Comparison of ENCODE assay signal across 24 mouse cellular contexts in the genomic region with DNA sequence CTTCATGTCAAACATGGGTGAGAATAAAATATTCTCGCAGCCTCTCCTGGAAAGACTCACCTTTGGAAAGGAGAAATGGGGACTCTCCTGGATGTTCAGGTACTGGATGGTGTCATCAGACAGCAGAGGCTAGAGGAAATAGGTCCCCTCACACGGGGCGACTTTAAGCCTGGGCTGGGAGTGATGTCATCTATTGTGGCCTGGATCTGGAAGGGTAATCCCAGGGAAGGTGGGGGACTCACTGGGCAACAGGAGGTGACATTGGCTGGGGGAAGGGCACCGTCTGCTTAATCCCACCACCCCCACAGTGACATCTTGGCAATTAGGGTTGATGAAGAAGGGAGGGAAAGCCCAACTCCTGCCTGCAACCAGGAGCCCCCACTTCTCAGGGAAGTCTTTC. TPM values are rescaled to one million over a fixed set of nuclear protein-coding genes. Genes with fewer than 3 reads are reported as not detected.
DNase-seq lines count a peak whose midpoint lies in the region; ATAC-seq lines count a peak whose summit lies in the region.
"Had no signal": no experiment of that assay in that cellular context is flagged by ENCODE, and none has a peak within 500 bp of the region (broad histone marks: within the 10 kb centered on the region; RNA-seq: fewer than 3 reads in every experiment).

A gene (minus strand): TSS at position 213 of the 400 bp plus-strand sequence.

- no peak within 1 kb of the TSS for H3K4me2 ChIP-seq in midbrain, embryonic 16.5 days (ENCODE audit: low read length)
- H3K4me2 ChIP-seq: embryonic facial prominence, embryonic 13.5 days; embryonic facial prominence, embryonic 15.5 days had no signal

- H3K9ac ChIP-seq in midbrain, embryonic 16.5 days (ENCODE audit: low read depth, low read length), result no peak within 1 kb of the TSS
- H3K9ac ChIP-seq: embryonic facial prominence, embryonic 13.5 days; embryonic facial prominence, embryonic 15.5 days had no signal

- ATAC-seq in midbrain, embryonic 16.5 days, result no peak
- ATAC-seq: forebrain, embryonic 14.5 days had no signal

- no peaks in the 10 kb centered on the region for H3K9me3 ChIP-seq in midbrain, embryonic 10.5 days (replicated peaks)
- H3K9me3 ChIP-seq in midbrain, embryonic 16.5 days (replicated peaks; ENCODE audit: control insufficient read depth, low read length, poor library complexity, severe bottlenecking), result no peaks in the 10 kb centered on the region
- H3K9me3 ChIP-seq: embryonic facial prominence, embryonic 13.5 days; embryonic facial prominence, embryonic 15.5 days; forebrain, embryonic 10.5 days; forebrain, embryonic 12.5 days had no signal

- WGBS in midbrain, embryonic 10.5 days, result 32% methylated on average over 4 of the region's 4 CpGs
- 32% methylated on average over 4 of the region's 4 CpGs for WGBS in midbrain, embryonic 16.5 days

- H3K4me3 ChIP-seq in midbrain, embryonic 10.5 days, result no peak within 1 kb of the TSS
- H3K4me3 ChIP-seq in midbrain, embryonic 16.5 days (ENCODE audit: low read depth, low read length), result no peak within 1 kb of the TSS
- H3K4me3 ChIP-seq: embryonic facial prominence, embryonic 13.5 days; embryonic facial prominence, embryonic 15.5 days; erythroblast, embryonic 14.5 days; forebrain, embryonic 10.5 days; forebrain, embryonic 12.5 days had no signal

- DNase-seq in midbrain, embryonic 10.5 days (ENCODE audit: low spot score), result no peak
- peak; percentile 96 for DNase-seq in retina, adult 2 months (ENCODE audit: low read depth, low spot score)
- DNase-seq in retina, embryonic 14.5 days (ENCODE audit: low spot score), result peak; percentile 56
- DNase-seq in retina, postnatal 7 days (ENCODE audit: low read depth, low spot score), result peak; percentile 87
- DNase-seq in right cerebral cortex, postnatal 4 days, result no peak
- no peak for DNase-seq in ovary, postnatal 36 days (ENCODE audit: low spot score)
- DNase-seq: adrenal gland, adult 2 months; adrenal gland, postnatal 10 days; adrenal gland, postnatal 25 days; cerebellum, adult 11 months; cerebellum, adult 18-20 months; cerebellum, adult 8-10 months; cerebellum, adult 9-11 months; cerebellum, postnatal 14 days; cerebellum, postnatal 36 days; embryo, embryonic 11 days had no signal

- no peaks in the 10 kb centered on the region for H3K27me3 ChIP-seq in midbrain, embryonic 10.5 days (ENCODE audit: low read depth, poor library complexity, severe bottlenecking)
- H3K27me3 ChIP-seq in midbrain, embryonic 16.5 days (ENCODE audit: control insufficient read depth, insufficient read depth, low read depth, low read length), result no peaks in the 10 kb centered on the region
- H3K27me3 ChIP-seq: embryonic facial prominence, embryonic 13.5 days; embryonic facial prominence, embryonic 15.5 days; forebrain, embryonic 12.5 days had no signal

- no peaks in the 10 kb centered on the region for H3K36me3 ChIP-seq in midbrain, embryonic 10.5 days
- H3K36me3 ChIP-seq in midbrain, embryonic 16.5 days (ENCODE audit: control insufficient read depth, insufficient read depth, low read length), result no peaks in the 10 kb centered on the region
- H3K36me3 ChIP-seq: embryonic facial prominence, embryonic 13.5 days; embryonic facial prominence, embryonic 15.5 days; forebrain, embryonic 10.5 days; forebrain, embryonic 12.5 days had no signal

- peak within 1 kb of the TSS; percentile 74 for H3K27ac ChIP-seq in midbrain, embryonic 10.5 days (replicated peaks)
- no peak within 1 kb of the TSS for H3K27ac ChIP-seq in midbrain, embryonic 16.5 days (ENCODE audit: low read length)
- H3K27ac ChIP-seq: embryonic facial prominence, embryonic 13.5 days; embryonic facial prominence, embryonic 15.5 days; forebrain, embryonic 12.5 days had no signal

- peaks cover 25% of the 10 kb centered on the region for H3K4me1 ChIP-seq in midbrain, embryonic 10.5 days
- H3K4me1 ChIP-seq in midbrain, embryonic 16.5 days (ENCODE audit: control insufficient read depth, insufficient read depth, low read length), result peaks cover 2% of the 10 kb centered on the region; the same call in 1 of the 2 replicates
- H3K4me1 ChIP-seq: embryonic facial prominence, embryonic 13.5 days; embryonic facial prominence, embryonic 15.5 days had no signal

RNA-seq across cellular contexts. Expression of the gene that starts here (rescaled TPM):
- polyA plus RNA-seq in midbrain, embryonic 10.5 days (2016; fragmentation: Nextera tagmentation; extraction: Ambion mirVana), result 0.15 and 0.53 TPM in 2 replicates
- polyA plus RNA-seq in midbrain, embryonic 16.5 days (2015; fragmentation: Nextera tagmentation; extraction: Ambion mirVana), result 0.24 and 0.27 TPM in 2 replicates
- polyA plus RNA-seq: adrenal gland, adult 2 months; C2C12; embryonic facial prominence, embryonic 13.5 days; erythroblast, embryonic 14.5 days; forebrain, embryonic 12.5 days had no signal

Comparison
In these comparisons a context has a peak if more than half of its experiments do, and no peak if none do; other contexts are left out.
1. DNase-seq: peak in retina, adult 2 months (single experiment), retina, embryonic 14.5 days (single experiment) and retina, postnatal 7 days (single experiment); none in midbrain, embryonic 10.5 days (single experiment), right cerebral cortex, postnatal 4 days (single experiment) and ovary, postnatal 36 days (single experiment).